Mouse (Mus musculus): ENCODE measurements around the gene Rhou.

GRCm38 (mm10) chr8:123652641-123653040 is 1.1 kb upstream of the Rhou start:
- peak in 1 of 2 experiments; percentile 38; a peak in 2 of 4 replicates for TF ChIP-seq CTCF (conservative IDR thresholded peaks at IDR 0.05 in 1 of 2, IDR thresholded peaks at IDR 0.05 in 1 of 2; ENCODE audit: low read depth in 2 of 2, low read length in 2 of 2)
- TF ChIP-seq UBTF (IDR thresholded peaks at IDR 0.05; ENCODE audit: low read depth, low read length): no peak
- TF ChIP-seq JUND (conservative IDR thresholded peaks at IDR 0.05; ENCODE audit: low read depth, low read length): no peak
- TF ChIP-seq ZNF384 (IDR thresholded peaks at IDR 0.05; ENCODE audit: low read depth, low read length): no peak
- no peak for TF ChIP-seq ZC3H11A (IDR thresholded peaks at IDR 0.05; ENCODE audit: low read depth, low read length)
- TF ChIP-seq TCF12 (IDR thresholded peaks at IDR 0.05; ENCODE audit: low read depth, low read length): no peak
- no peak for TF ChIP-seq MEF2A (IDR thresholded peaks at IDR 0.05; ENCODE audit: borderline replicate concordance, low read depth, low read length)
- no peak for TF ChIP-seq POLR2A (IDR thresholded peaks at IDR 0.05; ENCODE audit: low read depth, low read length)

All from CH12.LX (cell line).